Mouse (Mus musculus): Measurements from ENCODE around the gene Gm20517. TPM values are rescaled to one million over a fixed set of nuclear protein-coding genes. Genes with fewer than 3 reads are reported as not detected.

Gene Gm20517
- polyA plus RNA-seq, 1 experiment from 2014 or later, result 2.4 TPM

DNA sequence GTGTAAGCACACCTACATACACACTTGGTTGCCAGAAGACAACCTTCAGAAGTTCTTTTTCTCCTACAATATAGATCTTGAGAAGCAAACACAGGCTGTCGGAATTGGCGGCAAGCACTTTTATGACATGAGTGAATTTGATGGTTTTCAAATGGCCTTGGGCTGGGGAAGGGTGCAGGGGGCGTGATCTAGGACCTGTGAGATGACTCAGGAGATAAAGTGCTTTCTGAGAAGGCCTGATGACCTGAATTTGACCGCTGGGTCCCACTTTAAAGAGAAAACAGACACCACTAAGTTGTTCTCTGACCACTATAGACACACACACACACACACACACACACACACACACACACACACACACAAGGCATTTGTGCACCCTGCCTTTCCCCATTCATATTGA is 30.4 kb upstream of the Gm20517 start:
- Histone ChIP-seq H3K4me2 (no peak overlapping the region), H3K27ac (no peak overlapping the region), H3K27me3 (no peaks in the 10 kb centered on the region), H3K9ac (no peak overlapping the region), H3K9me3 (no peaks in the 10 kb centered on the region), H3K4me3 (no peak overlapping the region), H3K36me3 (no peaks in the 10 kb centered on the region), H3K4me1 (no peaks in the 10 kb centered on the region)
- ATAC-seq (ENCODE audit: insufficient number of reproducible peaks, low FRiP score, low TSS enrichment, low read depth), result no peak
- WGBS, result 79% methylated on average over 4 of the region's 4 CpGs

DNA sequence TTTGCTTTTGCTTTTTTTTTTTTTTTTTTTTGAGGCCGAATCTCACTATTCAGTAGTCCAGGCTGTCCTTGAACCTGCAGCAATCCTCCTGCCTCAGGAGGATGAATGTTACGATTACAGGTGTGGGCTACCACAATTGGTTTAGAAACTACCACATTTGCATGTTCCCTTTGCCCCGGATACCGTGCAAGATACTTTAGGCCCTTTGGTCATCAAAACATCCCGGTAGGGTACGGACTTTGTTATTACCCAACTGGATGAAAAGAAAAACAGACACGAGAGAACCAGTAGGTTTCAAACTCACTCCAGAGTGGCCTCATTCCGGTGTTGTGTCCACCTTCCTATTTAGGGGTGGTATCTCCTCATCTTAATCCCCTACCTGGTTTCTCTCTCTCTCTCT is 22.9 kb upstream of the Gm20517 start:
- Histone ChIP-seq H3K27ac (no peak overlapping the region), H3K4me1 (peaks cover 8% of the 10 kb centered on the region), H3K9ac (no peak overlapping the region), H3K36me3 (no peaks in the 10 kb centered on the region), H3K9me3 (no peaks in the 10 kb centered on the region), H3K4me2 (no peak overlapping the region), H3K4me3 (no peak overlapping the region), H3K27me3 (no peaks in the 10 kb centered on the region)
- WGBS, result 88% methylated on average over 8 of the region's 8 CpGs
- no peak for ATAC-seq (ENCODE audit: insufficient number of reproducible peaks, low FRiP score, low TSS enrichment, low read depth)

DNA sequence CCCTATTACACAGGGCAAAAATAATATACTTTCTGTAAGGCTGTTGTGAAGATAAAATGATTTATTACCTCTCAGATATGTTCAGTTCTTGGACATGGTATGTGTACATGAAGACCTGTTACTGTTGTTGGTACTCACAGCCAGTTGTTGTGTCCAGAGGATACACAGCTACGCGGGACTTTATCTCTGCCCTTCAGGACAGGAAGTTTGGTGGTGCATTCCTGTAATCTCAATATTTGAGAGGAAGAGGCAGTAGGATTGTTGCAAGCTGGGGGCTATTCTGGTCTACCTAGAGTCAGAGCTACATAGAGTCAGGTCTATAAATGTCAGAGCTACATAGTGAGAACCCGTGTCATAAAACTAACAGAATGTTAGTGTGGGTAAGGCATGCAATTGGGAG is 20.3 kb upstream of the Gm20517 start:
- no peak overlapping the region for H3K4me2 ChIP-seq
- no peaks in the 10 kb centered on the region for H3K36me3 ChIP-seq
- no peaks in the 10 kb centered on the region for H3K9me3 ChIP-seq
- ATAC-seq (ENCODE audit: insufficient number of reproducible peaks, low FRiP score, low TSS enrichment, low read depth), result no peak
- H3K27me3 ChIP-seq, result no peaks in the 10 kb centered on the region
- H3K4me3 ChIP-seq, result no peak overlapping the region
- H3K27ac ChIP-seq, result no peak overlapping the region
- peaks cover 19% of the 10 kb centered on the region for H3K4me1 ChIP-seq
- WGBS, result 85% methylated on average over 3 of the region's 3 CpGs
- H3K9ac ChIP-seq, result no peak overlapping the region

DNA sequence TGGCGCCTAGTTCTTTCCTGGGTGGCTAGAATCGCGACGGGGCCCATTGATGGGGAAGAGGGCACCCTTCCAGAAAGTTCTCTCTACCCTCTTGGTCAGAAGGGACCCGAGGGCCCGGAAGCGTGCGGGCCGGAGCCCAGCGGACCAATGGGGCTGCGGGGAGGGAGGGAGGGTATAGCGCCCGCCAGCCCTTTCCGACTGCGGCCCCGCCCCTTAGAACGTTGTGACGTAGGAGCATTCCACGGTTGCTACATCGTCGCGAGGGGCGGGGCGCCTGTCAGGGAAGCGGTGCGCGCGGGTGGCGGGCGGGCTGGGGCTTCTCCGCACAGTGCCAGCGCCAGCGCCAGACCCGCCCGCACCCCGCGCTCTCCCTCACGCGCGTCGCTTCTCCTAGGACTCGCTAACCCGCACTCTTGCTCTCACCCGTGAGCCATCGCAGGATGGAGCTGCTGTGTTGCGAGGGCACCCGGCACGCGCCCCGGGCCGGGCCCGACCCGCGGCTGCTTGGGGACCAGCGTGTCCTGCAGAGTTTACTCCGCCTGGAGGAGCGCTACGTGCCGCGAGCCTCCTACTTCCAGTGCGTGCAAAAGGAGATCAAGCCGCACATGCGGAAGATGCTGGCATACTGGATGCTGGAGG is 18.1 kb upstream of the Gm20517 start:
- H3K27ac ChIP-seq, result peak overlapping the region; percentile 97
- H3K36me3 ChIP-seq, result peaks cover 17% of the 10 kb centered on the region
- H3K9ac ChIP-seq, result peak overlapping the region; percentile 85
- WGBS, result 0% methylated on average over 56 of the region's 63 CpGs
- peaks cover 42% of the 10 kb centered on the region for H3K4me1 ChIP-seq
- H3K9me3 ChIP-seq, result no peaks in the 10 kb centered on the region
- peak overlapping the region; percentile 73 for H3K4me2 ChIP-seq
- no peaks in the 10 kb centered on the region for H3K27me3 ChIP-seq
- H3K4me3 ChIP-seq, result peak overlapping the region; percentile 93
- ATAC-seq (ENCODE audit: insufficient number of reproducible peaks, low FRiP score, low TSS enrichment, low read depth), result peak; percentile 82

DNA sequence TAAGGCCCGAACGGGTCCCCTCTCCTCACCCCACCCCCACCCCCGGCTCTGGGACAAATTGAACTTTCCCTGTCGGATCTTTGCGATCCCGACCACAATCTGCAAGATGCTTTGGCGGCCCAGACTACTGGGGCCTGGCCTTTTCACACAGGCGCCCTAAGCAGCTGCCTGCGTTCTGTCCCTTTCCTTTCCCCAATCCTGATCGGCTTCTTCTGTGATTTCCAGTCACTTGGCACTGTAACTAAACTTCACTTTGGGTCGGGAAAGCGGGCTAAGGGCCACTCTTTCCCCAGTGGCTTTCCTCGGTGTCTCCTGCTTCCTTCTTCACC is 17.6 kb upstream of the Gm20517 start:
- Histone ChIP-seq H3K4me2 (peak overlapping the region; percentile 73), H3K27ac (peak overlapping the region; percentile 97), H3K4me3 (peak overlapping the region; percentile 93), H3K9ac (peak overlapping the region; percentile 85), H3K4me1 (peaks cover 43% of the 10 kb centered on the region), H3K9me3 (no peaks in the 10 kb centered on the region), H3K27me3 (no peaks in the 10 kb centered on the region), H3K36me3 (peaks cover 22% of the 10 kb centered on the region)
- 0% methylated on average over 13 of the region's 13 CpGs for WGBS
- ATAC-seq (ENCODE audit: insufficient number of reproducible peaks, low FRiP score, low TSS enrichment, low read depth), result no peak

DNA sequence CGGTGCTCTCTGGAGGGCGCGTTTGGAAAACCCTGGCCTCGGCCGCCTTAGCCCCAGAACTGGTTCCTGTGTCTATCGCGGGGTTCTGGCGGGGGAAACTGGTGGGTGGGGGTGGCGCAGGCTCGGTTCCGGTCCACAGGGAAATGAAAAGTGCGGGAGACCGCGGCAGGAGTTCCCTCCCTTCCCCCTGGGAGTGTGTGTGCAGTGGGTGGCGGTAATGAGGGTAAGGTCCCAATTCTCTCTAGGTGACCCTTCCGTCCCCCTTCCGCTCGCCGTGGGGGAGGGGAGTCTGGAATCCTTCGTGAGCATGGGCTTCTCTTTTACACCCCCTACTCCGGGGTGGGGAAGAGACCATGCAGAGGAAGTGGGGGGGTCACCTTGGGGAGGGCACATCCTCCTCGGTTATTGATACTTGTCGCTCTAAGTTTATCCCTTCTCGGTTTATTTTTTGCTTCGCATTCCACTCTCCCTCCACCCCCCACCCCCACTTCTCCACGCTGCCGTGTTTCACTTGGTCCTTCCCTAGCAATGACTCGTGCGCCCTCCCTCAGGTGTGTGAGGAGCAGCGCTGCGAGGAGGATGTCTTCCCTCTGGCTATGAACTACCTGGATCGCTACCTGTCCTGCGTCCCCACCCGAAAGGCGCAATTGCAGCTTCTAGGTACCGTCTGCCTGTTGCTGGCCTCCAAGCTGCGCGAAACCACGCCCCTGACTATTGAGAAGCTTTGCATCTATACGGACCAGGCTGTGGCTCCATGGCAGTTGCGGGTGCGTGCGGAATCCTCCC is 17.0 kb upstream of the Gm20517 start:
- Histone ChIP-seq H3K27me3 (no peaks in the 10 kb centered on the region), H3K4me1 (peaks cover 43% of the 10 kb centered on the region), H3K9ac (peak overlapping the region; percentile 85), H3K36me3 (peaks cover 27% of the 10 kb centered on the region), H3K4me3 (peak overlapping the region; percentile 93), H3K9me3 (no peaks in the 10 kb centered on the region), H3K4me2 (peak overlapping the region; percentile 73), H3K27ac (peak overlapping the region; percentile 97)
- WGBS, result under 1% methylated on average over 43 of the region's 43 CpGs
- no peak for ATAC-seq (ENCODE audit: insufficient number of reproducible peaks, low FRiP score, low TSS enrichment, low read depth)

DNA sequence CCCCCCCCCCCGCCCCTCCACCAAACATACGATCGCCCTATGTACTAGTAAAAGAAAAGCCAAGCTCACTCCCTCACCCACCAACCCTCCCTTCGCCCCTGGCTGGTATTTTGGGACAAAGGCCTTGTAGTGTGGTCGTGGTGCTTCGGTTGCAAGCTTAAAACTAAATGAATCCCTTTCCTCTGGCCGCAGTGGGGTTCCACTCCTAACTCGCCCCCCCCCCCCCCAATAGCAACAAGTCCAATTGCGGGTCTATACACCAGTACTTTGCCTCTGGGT is 16.5 kb upstream of the Gm20517 start:
- Histone ChIP-seq H3K27ac (peak overlapping the region; percentile 97), H3K4me1 (peaks cover 47% of the 10 kb centered on the region), H3K9ac (peak overlapping the region; percentile 85), H3K27me3 (no peaks in the 10 kb centered on the region), H3K36me3 (peaks cover 33% of the 10 kb centered on the region), H3K4me3 (peak overlapping the region; percentile 93), H3K4me2 (peak overlapping the region; percentile 73), H3K9me3 (no peaks in the 10 kb centered on the region)
- ATAC-seq (ENCODE audit: insufficient number of reproducible peaks, low FRiP score, low TSS enrichment, low read depth), result no peak
- 0% methylated on average over 7 of the region's 9 CpGs for WGBS

DNA sequence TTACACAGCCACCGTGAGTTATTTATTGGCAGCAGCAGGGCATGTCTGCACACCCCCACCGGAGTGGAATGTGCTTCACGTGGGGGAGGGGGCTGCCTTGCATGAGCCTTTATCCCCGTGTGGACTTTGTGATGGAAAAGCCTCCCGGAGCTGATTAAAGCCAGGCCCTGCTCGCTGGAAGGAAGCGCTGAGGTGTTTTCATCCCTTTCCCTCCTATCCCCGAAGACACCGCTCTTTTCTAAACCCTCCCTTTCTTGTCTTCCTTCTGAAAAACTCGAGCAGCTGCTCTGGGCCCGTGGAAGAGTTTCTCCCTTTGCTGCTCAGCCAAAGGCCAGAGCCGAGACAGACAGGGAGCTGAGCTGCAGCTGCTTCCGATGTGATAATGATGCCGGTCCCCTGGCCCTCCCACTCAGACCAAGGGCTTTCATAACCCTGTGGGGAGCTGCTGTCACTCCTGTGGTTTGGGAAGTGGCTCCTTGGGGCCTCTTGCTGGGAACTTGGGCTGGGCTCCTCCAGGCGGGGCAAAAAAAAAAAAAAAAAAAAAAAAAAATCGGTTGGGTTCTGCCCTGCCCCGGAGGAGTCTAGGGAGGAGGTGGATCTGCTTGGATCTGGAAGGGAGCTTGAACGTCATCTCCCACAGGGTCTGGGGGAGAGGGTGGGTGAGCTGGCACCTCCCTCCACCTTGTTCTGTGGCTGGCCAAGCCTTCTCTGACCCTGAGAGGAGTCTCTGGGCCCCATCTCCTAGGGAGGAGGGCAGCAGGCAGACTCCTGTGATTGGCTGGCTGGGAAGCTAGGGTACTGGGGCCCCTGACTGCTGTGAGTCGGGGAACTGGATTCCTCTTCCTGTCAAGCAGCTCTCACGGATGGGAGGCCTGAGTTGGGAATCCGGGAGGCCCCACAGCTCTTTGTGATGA is 15.9 kb upstream of the Gm20517 start:
- H3K27ac ChIP-seq, result peak overlapping the region; percentile 97
- H3K27me3 ChIP-seq, result no peaks in the 10 kb centered on the region
- peak overlapping the region; percentile 93 for H3K4me3 ChIP-seq
- H3K36me3 ChIP-seq, result peaks cover 39% of the 10 kb centered on the region
- peak; percentile 77 for ATAC-seq (ENCODE audit: insufficient number of reproducible peaks, low FRiP score, low TSS enrichment, low read depth)
- under 1% methylated on average over 21 of the region's 21 CpGs for WGBS
- H3K4me2 ChIP-seq, result peak overlapping the region; percentile 73
- H3K9me3 ChIP-seq, result no peaks in the 10 kb centered on the region
- H3K9ac ChIP-seq, result peak overlapping the region; percentile 85
- peaks cover 47% of the 10 kb centered on the region for H3K4me1 ChIP-seq

DNA sequence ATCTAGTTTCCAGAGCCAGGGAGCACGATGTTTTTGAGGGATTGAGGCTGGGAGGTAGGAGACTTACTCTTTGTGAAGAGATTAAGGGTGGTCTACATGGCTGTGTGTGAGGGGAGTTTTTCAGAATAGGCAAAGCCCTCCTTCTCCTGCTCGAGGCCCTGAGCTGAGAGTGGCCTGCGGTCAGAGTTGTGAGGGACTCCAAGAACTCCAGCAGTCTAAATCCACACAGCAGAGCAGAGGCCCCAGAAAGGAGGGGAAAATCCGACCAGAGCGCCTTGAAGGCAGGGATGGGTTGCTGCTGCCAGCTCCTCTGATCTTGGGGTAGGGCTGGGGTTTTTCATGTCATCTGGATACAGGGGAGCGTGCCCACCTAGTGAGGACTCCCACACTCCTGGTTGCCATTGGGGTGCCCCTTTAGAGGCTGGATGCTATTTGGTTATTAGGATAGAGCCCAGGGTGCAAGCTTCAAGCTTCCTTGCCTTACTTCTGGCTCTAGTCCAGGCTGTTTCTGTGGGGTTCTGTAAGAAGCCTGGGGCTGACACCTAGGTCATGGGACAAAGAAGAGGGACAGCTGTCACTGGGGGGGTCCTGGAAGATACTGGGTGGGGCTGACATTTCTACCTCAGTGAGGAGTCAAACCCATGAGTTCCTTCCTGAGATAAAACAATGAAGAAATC is 15.1 kb upstream of the Gm20517 start:
- peak overlapping the region; percentile 97 for H3K27ac ChIP-seq
- H3K27me3 ChIP-seq, result no peaks in the 10 kb centered on the region
- H3K9ac ChIP-seq, result peak overlapping the region; percentile 85
- H3K4me2 ChIP-seq, result peak overlapping the region; percentile 73
- H3K36me3 ChIP-seq, result peaks cover 47% of the 10 kb centered on the region
- no peak for ATAC-seq (ENCODE audit: insufficient number of reproducible peaks, low FRiP score, low TSS enrichment, low read depth)
- H3K9me3 ChIP-seq, result no peaks in the 10 kb centered on the region
- H3K4me3 ChIP-seq, result peak overlapping the region; percentile 93
- WGBS, result 11% methylated on average over 6 of the region's 6 CpGs
- peaks cover 47% of the 10 kb centered on the region for H3K4me1 ChIP-seq

DNA sequence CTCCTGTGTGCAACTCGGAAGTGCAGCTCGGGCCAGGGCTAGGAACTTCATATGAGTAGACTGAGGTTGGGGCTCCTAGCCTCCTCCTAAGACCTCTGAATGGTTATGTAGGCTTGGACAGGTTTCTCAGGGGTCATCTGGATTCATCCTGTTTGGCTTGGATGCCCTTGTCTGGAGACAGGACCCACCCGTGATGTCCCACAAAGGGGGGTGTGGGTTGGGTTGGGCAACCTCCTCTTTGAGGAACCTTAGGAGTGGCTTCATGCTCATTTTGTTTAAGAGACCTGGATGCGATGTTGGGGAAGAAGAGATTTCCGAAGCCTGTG is 14.6 kb upstream of the Gm20517 start:
- Histone ChIP-seq H3K4me3 (peak overlapping the region; percentile 93), H3K9me3 (no peaks in the 10 kb centered on the region), H3K9ac (peak overlapping the region; percentile 85; the same call in 1 of the 2 replicates), H3K27me3 (no peaks in the 10 kb centered on the region), H3K4me2 (peak overlapping the region; percentile 73), H3K4me1 (peaks cover 47% of the 10 kb centered on the region), H3K36me3 (peaks cover 52% of the 10 kb centered on the region), H3K27ac (peak overlapping the region; percentile 97)
- no peak for ATAC-seq (ENCODE audit: insufficient number of reproducible peaks, low FRiP score, low TSS enrichment, low read depth)
- 47% methylated on average over 5 of the region's 5 CpGs for WGBS

DNA sequence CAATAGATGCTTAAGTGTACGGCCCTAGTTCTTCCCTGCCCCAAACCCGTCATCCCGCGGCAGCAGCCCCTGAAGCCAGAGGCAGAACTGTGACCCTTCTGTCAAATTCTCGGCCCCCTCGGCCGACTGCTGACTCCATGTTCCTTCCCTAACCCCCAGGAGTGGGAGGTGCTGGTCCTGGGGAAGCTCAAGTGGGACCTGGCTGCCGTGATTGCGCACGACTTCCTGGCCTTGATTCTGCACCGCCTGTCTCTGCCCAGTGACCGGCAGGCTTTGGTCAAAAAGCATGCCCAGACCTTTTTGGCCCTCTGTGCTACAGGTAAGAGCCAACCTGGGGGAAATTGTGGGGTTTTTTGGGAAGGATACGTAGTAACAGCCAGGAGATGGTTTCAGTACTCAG is 14.1 kb upstream of the Gm20517 start:
- H3K4me3 ChIP-seq, result peak overlapping the region; percentile 93
- ATAC-seq (ENCODE audit: insufficient number of reproducible peaks, low FRiP score, low TSS enrichment, low read depth), result no peak
- H3K4me1 ChIP-seq, result peaks cover 47% of the 10 kb centered on the region
- peak overlapping the region; percentile 73 for H3K4me2 ChIP-seq
- H3K27me3 ChIP-seq, result no peaks in the 10 kb centered on the region
- peaks cover 56% of the 10 kb centered on the region for H3K36me3 ChIP-seq
- no peaks in the 10 kb centered on the region for H3K9me3 ChIP-seq
- WGBS, result 53% methylated on average over 13 of the region's 13 CpGs
- peak overlapping the region; percentile 97 for H3K27ac ChIP-seq
- H3K9ac ChIP-seq, result peak overlapping the region; percentile 20; the same call in 1 of the 2 replicates
